Mouse (Mus musculus) T-cell, adult 66 days (primary cell): ENCODE results near the gene Dapk3. TPM values are rescaled to one million over a fixed set of nuclear protein-coding genes. Genes with fewer than 3 reads are reported as not detected.

Experiments used
- total RNA-seq, 2 experiments: library from RNA; stranded (reverse); gene quantifications; 3 replicates in 1 of 2; 4 replicates in 1 of 2; pipeline ENCODE4 v1.2.4; 2023

The Dapk3 gene
- 10 to 100 TPM; 62.4 to 62.6 TPM for total RNA-seq

DNA sequence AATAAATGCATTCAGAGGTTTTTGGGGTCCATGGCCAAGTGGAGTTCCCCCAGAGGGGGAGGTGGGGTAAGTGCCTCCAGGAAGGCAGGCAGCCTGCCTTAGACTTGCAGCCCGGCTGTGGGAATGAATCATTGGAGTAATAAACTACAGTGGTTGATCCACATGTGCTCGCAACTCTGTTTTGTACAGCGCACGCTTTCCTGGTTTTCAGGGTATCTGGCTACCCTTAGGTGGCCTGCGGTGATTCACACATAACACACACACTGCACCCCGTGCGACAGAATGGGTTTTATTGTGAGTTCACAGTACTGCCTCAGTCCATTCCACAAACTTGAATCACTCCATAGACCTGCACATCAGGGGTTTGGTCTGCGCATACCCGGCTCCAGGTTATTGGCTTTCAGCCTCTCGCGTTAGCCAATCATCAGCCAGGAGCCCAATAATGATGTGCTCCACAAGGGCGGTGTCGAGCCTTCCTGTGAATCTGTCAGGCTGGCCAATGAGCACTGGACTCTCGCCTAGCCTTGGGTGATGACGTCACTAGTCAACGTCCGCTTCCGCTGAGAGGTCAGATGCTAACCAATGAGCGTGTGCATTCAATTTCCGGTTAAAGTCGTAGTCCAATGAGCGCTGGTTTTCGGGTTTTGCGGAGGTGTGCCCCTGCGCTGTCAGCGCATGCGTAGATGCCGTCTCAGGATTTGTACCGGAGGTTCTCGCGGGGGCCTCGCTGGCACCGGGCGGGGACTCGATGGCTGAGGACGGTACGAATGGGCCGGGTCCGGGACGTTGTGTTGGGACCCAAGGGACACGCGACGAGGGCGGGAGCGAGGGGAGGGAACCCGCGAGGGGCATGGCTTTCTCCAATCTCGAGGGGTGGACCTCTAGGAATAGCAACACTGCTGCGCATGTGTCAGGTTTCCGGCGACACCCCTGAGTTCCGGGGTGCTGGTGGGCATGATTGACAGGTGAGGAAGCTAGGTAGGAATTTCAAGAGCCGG, at the start of gene Dapk3:
Dapk3 (plus strand) TSS at position 670 of the 998 bp plus-strand sequence.

DNA sequence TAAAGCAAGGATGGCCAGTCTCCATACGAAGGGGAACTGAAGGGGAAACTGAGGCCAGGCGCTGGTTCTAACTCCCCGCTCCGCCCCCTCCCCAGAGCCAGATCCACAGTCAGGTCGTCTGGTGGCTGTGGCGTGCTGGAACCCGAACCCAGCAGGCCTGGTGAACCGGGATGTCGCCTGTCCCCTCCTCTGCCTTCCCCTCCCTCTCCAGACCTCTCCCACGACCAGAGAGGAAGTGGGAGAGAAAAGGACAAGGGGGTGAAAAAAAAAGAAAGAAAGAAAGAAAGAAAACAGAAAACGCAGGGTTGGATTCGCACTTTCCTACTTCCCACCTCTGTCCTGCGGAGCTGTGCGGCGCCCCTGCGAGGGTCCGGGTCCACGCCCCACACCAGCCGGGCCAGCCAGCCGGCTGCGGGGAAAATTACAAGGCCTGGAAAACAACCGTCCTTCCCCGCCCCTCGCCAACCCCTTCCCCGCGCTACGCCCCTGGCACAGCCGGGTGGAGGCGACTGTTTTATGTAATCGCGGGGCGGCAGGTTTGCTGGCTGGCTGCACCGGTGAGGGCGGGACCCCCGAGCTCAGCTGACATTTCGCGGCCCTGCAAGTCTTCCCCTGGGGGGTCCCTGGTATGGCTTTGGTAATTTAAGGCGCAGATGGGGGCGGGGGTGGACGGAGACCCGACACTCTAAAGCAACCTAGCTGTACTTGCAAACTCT, 47.7 kb upstream of the Dapk3 start, which contains the start of gene Zbtb7a:
Zbtb7a (plus strand) TSS at position 255 of the 716 bp plus-strand sequence.

DNA sequence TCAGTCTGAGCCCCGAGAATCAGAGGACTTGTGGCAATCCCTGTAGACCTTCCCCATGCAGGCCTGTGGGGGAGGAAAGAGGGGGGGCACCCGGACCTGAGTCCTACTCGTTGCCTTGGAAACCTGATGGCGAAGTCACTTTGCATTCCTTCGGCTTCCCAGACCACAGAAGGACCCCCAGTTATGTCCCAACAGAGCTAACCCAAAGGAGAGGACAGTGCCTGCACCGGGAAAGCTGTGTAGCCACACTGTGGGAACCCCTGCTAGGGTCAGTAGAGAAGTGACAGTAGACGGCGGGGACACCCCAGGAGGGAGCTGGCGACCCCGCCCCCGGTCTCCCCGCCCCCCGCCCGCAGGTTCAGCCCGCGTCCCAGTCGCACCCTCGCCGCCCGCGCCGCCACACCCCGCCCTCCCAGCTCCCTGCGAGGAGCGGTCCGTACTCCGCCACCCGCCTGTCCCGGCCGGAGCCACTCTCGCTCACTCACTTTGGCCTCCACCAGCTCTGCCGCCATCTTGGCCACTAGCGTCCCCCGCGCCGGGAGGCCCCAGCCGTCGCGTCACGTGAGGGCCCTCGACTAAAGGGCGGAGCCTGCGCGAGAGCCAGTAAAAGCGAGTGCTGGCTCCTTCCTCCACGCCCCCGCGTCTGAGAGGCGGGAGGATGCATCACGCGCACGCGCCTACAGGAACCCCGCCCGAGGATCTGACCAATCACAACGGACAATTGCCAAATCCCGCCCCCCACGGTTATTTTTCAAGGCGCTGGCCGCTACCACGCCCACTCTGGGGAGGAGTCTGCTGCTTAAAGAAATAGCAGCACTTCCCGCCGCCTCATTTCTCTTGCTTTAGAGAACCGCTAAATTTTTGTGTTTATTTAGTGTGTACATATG, 15.4 kb upstream of the Dapk3 start, which contains the start of gene Pias4:
Pias4 (minus strand) TSS at position 724 of the 887 bp plus-strand sequence.

DNA sequence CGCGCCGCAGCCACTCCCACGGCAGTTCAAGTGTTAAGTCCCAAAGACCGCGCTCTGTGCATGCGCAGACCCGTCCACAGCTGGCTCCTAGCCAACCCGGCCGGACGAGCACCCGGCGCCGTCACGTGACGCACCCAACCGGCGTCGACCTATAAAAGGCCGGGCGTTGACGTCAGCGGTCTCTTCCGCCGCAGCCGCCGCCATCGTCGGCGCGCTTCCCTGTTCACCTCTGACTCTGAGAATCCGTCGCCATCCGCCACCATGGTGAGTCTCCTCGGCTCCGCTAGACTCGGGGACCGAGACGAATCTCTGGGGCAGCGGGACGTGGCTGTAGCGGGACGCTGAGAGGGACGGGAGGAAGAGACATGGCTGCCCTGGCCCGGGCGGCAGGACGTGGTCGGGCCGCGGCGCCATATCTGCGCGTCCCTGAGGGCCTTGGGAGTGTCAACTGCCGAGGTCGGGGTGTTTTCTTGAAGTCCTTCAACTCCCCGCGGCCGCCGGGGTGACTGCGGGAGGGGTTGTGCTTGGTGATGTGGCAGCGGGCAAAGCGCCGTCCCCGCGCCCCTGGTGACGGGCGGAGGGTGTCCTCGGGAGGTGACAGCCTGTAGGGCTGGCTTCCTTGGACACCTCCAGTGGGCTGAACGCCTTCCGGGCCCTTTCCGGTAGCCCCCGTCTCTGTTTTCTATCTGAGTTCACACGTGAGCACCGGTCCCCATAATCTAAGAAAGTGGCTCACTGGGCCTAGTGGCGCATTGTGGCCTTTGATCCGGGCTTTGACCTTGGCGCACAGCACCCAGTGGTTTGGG, 6.1 kb upstream of the Dapk3 start, which contains the start of gene Eef2:
Eef2 (plus strand) TSS at position 166 of the 806 bp plus-strand sequence.

DNA sequence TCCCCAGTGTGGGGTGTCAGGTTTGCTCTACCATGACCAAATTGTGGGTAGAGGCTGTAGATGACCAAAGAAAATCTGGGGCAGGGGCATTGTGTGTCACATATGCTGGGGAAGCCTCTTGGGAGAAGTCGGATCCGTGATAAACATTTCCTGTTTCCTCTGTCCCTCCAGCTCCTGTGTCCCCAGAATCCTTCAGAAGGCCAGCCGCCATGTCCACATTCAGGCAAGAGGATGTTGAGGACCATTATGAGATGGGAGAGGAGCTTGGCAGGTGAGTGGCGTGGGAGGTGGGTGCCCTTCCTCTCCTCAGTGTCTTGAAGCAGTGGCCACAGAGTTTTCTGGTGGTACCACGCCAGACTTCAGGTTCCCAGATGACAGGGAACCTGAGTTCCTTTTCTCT, 1.0 kb downstream of the Dapk3 start, which contains the start of gene 4930442H23Rik:
4930442H23Rik (minus strand) TSS at position 45 of the 400 bp plus-strand sequence.

DNA sequence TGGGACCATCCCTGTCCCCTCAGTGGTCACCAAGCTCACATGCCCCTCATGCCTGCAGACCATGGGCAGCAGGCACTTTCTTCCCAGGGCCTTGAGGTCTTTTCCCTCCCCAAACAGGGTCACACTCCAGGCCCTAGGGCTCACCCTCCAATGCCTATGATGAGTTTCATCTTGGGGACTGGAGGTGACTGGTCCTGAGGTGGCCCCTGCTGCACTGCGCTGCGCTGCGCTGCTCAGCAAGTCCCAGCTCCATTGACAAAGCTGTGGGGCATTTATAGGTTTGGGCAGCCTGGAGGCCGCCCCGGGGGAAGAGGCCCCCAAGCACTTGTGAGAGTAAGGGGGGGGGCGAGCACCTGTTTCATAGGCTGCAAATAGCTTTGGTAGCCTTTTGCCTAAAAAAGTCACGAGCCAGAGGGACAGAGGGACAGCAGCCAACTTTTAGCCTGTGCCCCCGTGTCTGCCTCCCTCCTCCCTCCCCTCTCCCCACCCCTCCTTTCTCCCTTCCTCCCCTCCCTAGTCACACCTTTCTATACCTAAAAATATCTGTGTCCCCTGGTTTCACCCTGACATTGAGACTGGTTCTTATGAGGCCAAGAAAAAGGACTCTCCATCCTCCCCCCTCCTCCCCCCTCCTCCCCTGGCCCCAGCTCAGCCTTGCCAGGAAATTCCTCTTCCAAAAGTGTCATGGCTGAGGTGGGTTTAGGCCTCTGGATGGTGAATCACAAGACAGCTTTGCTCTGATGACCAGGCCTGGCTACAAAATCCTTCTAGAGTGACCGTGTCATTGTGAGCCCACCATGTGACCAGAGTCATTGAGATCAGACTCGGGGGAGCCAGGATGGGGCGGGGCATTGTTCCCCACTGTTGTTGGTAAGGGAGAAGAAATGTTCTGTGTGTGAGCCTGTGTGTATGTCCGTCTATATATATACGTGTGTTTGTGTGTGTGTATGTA, 19.3 kb downstream of the Dapk3 start, which contains the start of gene Nmrk2:
Nmrk2 (minus strand) TSS at position 245 of the 952 bp plus-strand sequence.

DNA sequence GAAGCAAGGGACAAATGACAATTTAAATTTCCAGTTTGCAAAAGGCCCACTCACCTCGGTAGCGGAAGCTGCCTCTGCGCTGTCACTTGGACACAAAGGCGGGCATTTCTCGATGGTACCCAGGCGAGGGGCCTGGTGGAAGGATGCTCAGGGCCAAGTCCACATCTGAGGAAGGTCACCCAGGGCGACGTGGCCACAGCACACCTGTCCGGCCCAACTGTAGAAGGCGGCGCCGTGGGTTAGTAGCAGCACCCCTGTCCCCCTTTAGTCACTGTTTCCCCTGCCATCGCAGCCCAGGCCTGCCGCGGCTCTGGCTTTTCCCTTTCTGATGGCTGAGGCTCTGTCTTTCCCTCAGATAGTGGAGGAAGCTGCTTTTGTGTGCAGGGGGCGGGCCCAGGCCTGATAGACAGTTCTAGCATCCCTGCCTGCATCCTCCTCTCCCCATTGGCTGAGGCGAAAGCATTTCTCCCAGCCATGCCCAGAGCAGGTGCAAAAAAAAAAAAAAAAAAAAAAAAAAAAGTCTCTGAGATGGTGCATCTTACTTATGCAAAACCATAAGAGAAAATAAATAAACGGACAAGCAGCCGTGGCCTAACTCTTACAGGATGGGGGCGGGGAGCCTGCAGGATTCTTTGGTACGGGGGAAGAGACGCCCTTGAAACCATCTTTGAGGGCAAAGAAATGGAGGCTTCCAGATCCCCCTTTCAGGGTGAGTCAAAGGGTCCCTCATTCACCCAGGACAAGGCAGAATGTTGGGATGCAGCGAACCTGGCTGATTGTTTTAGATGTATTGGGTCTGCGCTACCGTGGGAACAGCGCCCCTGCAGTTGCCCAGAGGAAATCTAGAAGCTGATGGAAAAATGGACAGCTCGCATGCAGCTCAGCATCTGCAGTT, 47.9 kb downstream of the Dapk3 start, which contains the start of gene Atcay:
Atcay (minus strand) TSS at position 396 of the 895 bp plus-strand sequence.

DNA sequence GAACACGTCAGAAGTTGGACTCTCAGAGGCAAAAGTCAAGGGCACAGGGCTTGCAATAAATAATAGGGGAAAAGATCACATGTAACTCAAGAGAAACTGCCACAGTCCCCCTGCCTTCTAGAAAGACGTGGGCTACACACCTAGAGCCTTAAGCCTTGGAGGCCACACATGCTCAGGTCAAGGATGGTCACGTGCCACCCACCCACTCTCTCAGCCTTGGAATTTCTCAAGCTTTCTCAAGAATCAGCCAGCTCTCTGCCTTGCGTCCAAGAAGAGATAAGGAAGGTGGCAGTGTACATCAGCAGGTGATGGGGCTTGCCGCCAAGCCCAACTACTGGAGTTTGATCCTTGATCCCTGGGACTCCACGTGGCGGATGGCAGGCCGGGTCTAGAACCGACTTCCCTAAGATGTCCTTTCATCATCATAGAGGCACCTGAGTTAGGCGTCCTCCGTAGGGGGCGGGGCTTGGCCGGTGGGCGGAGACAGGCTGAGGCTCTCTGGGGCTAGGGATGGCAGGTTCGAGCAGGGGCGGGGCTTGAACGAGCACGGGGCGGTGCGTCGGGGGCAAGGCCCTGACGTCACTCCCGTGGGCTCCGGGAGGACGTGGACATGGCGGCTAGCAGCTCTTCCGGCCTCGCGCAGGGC, 49.9 kb downstream of the Dapk3 start, which contains the start of gene Zfr2:
Zfr2 (plus strand) TSS at position 576 of the 646 bp plus-strand sequence.

Other genes with a start within 250 kb of the Dapk3 start
- gene Gng7, start 168.1 kb upstream of the Dapk3 start, total RNA-seq = not detected
- gene Diras1, start 157.3 kb upstream of the Dapk3 start, total RNA-seq = not detected
- gene Slc39a3, start 145.6 kb upstream of the Dapk3 start, total RNA-seq = 10 to 100 TPM; 18.7 to 21.2 TPM
- 10 to 100 TPM; 47.1 to 52.0 TPM for gene Sgta, start 122.8 kb upstream of the Dapk3 start, total RNA-seq
- gene Thop1, start 113.0 kb upstream of the Dapk3 start, total RNA-seq = 10 to 100 TPM in 1 of 2 experiments, 1 to 10 TPM in 1; 9.4 to 11.5 TPM
- not detected for gene Creb3l3, start 84.1 kb upstream of the Dapk3 start, total RNA-seq
- 100 to 1,000 TPM; 134 to 145 TPM for gene Map2k2, start 77.1 kb upstream of the Dapk3 start, total RNA-seq
- 10 to 100 TPM; 75.0 to 78.0 TPM for gene Zbtb7a, start 47.8 kb upstream of the Dapk3 start, total RNA-seq
- gene Pias4, start 15.1 kb upstream of the Dapk3 start, total RNA-seq = 10 to 100 TPM; 37.2 to 43.2 TPM
- 1,000 to 10,000 TPM; 2,301 to 2,484 TPM for gene Eef2, start 6.4 kb upstream of the Dapk3 start, total RNA-seq
- gene 4930442H23Rik, start 844 bp downstream of the Dapk3 start, total RNA-seq = not detected
- not detected for gene Nmrk2, start 19.0 kb downstream of the Dapk3 start, total RNA-seq
- gene Atcay, start 47.8 kb downstream of the Dapk3 start, total RNA-seq = 1 to 10 TPM; 1.4 to 2.7 TPM
- 1 to 10 TPM; 5.2 to 5.5 TPM for gene Zfr2, start 50.1 kb downstream of the Dapk3 start, total RNA-seq
- gene Matk, start 69.9 kb downstream of the Dapk3 start, total RNA-seq = 10 to 100 TPM; 16.0 to 20.8 TPM
- gene Mrpl54, start 83.9 kb downstream of the Dapk3 start, total RNA-seq = 10 to 100 TPM; 78.6 to 84.0 TPM
- gene Apba3, start 84.0 kb downstream of the Dapk3 start, total RNA-seq = 10 to 100 TPM; 28.8 to 36.2 TPM
- 1 to 10 TPM; 4.2 to 5.8 TPM for gene Tjp3, start 108.6 kb downstream of the Dapk3 start, total RNA-seq
- gene Pip5k1c, start 110.0 kb downstream of the Dapk3 start, total RNA-seq = 100 to 1,000 TPM; 104 to 118 TPM
- gene Cactin, start 138.1 kb downstream of the Dapk3 start, total RNA-seq = 10 to 100 TPM; 48.1 to 49.9 TPM
- gene Tbxa2r, start 145.7 kb downstream of the Dapk3 start, total RNA-seq = 10 to 100 TPM; 30.0 to 30.7 TPM
- gene Gipc3, start 160.3 kb downstream of the Dapk3 start, total RNA-seq = not detected
- 10 to 100 TPM; 33.7 to 41.3 TPM for gene Hmg20b, start 167.5 kb downstream of the Dapk3 start, total RNA-seq
- gene Mfsd12, start 174.5 kb downstream of the Dapk3 start, total RNA-seq = 10 to 100 TPM in 1 of 2 experiments, 1 to 10 TPM in 1; 5.9 to 10.6 TPM
- gene 4930404N11Rik, start 182.8 kb downstream of the Dapk3 start, total RNA-seq = 10 to 100 TPM in 1 of 2 experiments, 1 to 10 TPM in 1; 8.0 to 10.6 TPM
- 10 to 100 TPM; 32.5 to 38.5 TPM for gene Fzr1, start 195.5 kb downstream of the Dapk3 start, total RNA-seq
- 10 to 100 TPM; 38.0 to 44.2 TPM for gene Dohh, start 201.4 kb downstream of the Dapk3 start, total RNA-seq
- gene Gm48551, start 201.5 kb downstream of the Dapk3 start, total RNA-seq = 1 to 10 TPM; 3.3 to 5.8 TPM
- gene Gm48552, start 206.0 kb downstream of the Dapk3 start, total RNA-seq = 1 to 10 TPM; 6.1 to 6.4 TPM
- 1 to 10 TPM; 3.6 to 6.8 TPM for gene Smim24, start 210.0 kb downstream of the Dapk3 start, total RNA-seq